Mouse (Mus musculus) lung, adult 2 months (tissue): ENCODE data around the gene Blmh. TPM values are rescaled to one million over a fixed set of nuclear protein-coding genes. Genes with fewer than 3 reads are reported as not detected.

Source experiments
- DNase-seq: peaks from one replicate; pipeline ENCODE4 v3.0.0; 2022
- H3K4me1 ChIP-seq: fragments of 200-500 bp; 2 replicates; pipeline ENCODE4 v1.6.1; 2011; ENCODE audit warnings: low read length; ENCODE audit not compliant: control insufficient read depth, insufficient read depth
- H3K4me3 ChIP-seq: fragments of 200-500 bp; replicated peaks from 2 replicates; pipeline ENCODE3; 2011; ENCODE audit warnings: low read depth, mild to moderate bottlenecking, control low read depth, low read length; ENCODE audit errors: extremely low read depth
- CTCF ChIP-seq: fragments of 200-500 bp; IDR thresholded peaks from 2 replicates; pipeline ENCODE4 v1.5.1; 2011; ENCODE audit warnings: mild to moderate bottlenecking, low read length, control low read depth; ENCODE audit not compliant: insufficient read depth
- POLR2A ChIP-seq: fragments of 200-500 bp; IDR thresholded peaks from 2 replicates; pipeline ENCODE4 v1.6.1; 2011; ENCODE audit warnings: low read depth, mild to moderate bottlenecking, control low read depth, low read length, borderline replicate concordance; ENCODE audit errors: extremely low read depth
- WGBS: fragments of 180-500 bp; shearing (Covaris S2); methylation state at CpG from one replicate; pipeline ENCODE4 v1.1.7; 2018; 5-methylcytosine and 5-hydroxymethylcytosine counted together
- polyA plus RNA-seq: library from polyadenylated mRNA; depleted of rRNA; stranded (reverse); fragments of >200 nt; gene quantifications from 2 replicates; pipeline ENCODE4 v1.2.3, GENCODE M21; 2012; rRNA removed

Blmh gene
- polyA plus RNA-seq, result 10.4 and 20.1 TPM in 2 replicates

DNA sequence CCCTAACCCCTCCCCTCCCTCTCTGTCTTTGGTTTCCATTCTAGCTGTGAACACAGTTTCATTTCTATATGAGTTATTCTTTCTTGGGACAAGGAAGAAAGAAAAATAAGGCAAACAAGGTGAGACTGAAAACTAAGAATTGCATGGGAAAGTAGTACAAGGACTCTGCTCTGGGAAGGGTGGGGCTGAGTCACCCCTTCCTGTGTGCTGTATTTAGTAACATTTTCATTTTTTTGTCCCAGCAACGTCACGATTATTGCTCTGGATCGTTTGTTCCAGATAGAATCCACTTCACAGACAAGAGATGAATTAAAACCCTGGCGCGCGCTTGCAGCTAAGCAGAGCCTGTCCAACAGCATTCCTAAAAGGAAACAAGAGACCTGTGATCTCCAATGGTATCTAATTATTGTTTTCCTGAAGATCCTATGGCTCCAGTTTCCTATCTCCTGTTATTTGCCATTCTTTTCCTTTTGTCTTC lies at the start of gene Blmh:
TSS of gene Blmh (plus strand) at position 51 of the 478 bp plus-strand sequence.
- Histone ChIP-seq H3K4me1 (no peaks in the 10 kb centered on the region), H3K4me3 (no peak within 1 kb of the TSS)
- 15% methylated on average over 6 of the region's 6 CpGs for WGBS
- TF ChIP-seq POLR2A (no peak), CTCF (no peak)
- DNase-seq, result no peak

DNA sequence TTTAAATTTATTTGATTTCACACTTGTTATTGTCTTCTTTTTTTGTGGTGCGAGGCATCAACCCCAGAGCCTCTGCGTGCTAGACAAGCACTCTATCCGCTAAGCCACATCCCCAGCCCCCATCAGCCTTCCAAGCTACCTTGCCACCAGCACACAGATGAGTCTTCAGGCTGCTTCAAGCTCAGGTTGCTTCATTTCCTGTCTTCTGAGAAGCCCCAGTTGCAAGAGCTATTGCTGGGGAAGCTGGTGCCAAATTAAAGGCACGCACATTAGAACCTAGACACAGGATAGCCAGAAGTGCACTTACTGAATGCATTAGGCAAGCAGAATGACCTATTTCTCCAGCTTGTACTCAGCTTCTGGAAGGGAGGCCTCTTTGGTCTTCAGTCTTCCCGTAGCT lies 44.8 kb upstream of the Blmh start:
- H3K4me3 ChIP-seq, result no peak overlapping the region
- WGBS, result 73% methylated on average over 5 of the region's 5 CpGs
- no peak for TF ChIP-seq CTCF
- no peak for TF ChIP-seq POLR2A
- DNase-seq, result no peak
- peaks cover 6% of the 10 kb centered on the region for H3K4me1 ChIP-seq

DNA sequence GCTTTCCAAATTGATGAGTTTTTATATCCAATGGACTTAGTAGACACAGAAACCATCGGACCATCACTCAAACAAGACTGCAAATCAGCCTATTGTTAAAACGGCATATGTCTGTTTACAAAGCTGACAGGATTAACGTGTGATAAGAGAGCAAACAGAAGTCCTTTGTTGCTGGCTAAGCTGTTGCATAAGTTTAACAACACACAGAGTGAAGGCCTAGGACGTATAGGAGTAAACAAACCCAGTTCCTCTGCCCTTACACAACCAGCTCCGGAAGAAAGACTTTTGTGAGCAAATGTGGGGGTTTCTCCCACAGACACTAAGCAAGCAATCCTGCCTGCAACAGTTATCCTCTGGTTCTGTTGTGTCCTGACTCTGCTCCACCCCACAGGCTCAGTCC lies 40.2 kb upstream of the Blmh start:
- TF ChIP-seq CTCF, result no peak
- TF ChIP-seq POLR2A, result no peak
- Histone ChIP-seq H3K4me1 (peaks cover 5% of the 10 kb centered on the region), H3K4me3 (no peak overlapping the region)
- 21% methylated on average over 5 of the region's 5 CpGs for WGBS
- DNase-seq, result no peak

GRCm38 (mm10) chr11:76889339-76890164 lies 35.1 kb upstream of the Blmh start:
- TF ChIP-seq CTCF, result no peak
- TF ChIP-seq POLR2A, result no peak
- Histone ChIP-seq H3K4me1 (peaks cover 17% of the 10 kb centered on the region), H3K4me3 (no peak overlapping the region)
- DNase-seq, result no peak
- WGBS, result 30% methylated on average over 10 of the region's 10 CpGs

- no peak for DNase-seq
- Histone ChIP-seq H3K4me3 (no peak overlapping the region), H3K4me1 (peaks cover 15% of the 10 kb centered on the region)
- WGBS, result 63% methylated on average over 7 of the region's 7 CpGs
- TF ChIP-seq POLR2A (no peak), CTCF (no peak)
These were observed 33.4 kb upstream of the Blmh start for GRCm38 (mm10) chr11:76891171-76891570.

- TF ChIP-seq CTCF (no peak), POLR2A (no peak)
- H3K4me3 ChIP-seq, result no peak overlapping the region
- peaks cover 15% of the 10 kb centered on the region for H3K4me1 ChIP-seq
- WGBS, result 62% methylated on average over 4 of the region's 4 CpGs
- DNase-seq, result no peak
These were observed 32.8 kb upstream of the Blmh start for GRCm38 (mm10) chr11:76891738-76892349.

- peaks cover 18% of the 10 kb centered on the region for H3K4me1 ChIP-seq
- TF ChIP-seq CTCF, result no peak
- TF ChIP-seq POLR2A, result no peak
- DNase-seq, result no peak
- WGBS, result 40% methylated on average over 3 of the region's 3 CpGs
- H3K4me3 ChIP-seq, result no peak overlapping the region
These were observed 31.6 kb upstream of the Blmh start for GRCm38 (mm10) chr11:76892972-76893371.

- peaks cover 23% of the 10 kb centered on the region for H3K4me1 ChIP-seq
- DNase-seq, result peak; percentile 40
- 0 out of 2 replicates have a peak, but pooled peaks have one; percentile 12 for TF ChIP-seq POLR2A
- TF ChIP-seq CTCF, result no peak
- H3K4me3 ChIP-seq, result no peak overlapping the region
- WGBS, result 5% methylated on average over 4 of the region's 4 CpGs
These were observed 31.0 kb upstream of the Blmh start for GRCm38 (mm10) chr11:76893570-76893969.

- no peak for DNase-seq
- Histone ChIP-seq H3K4me3 (no peak overlapping the region), H3K4me1 (peaks cover 23% of the 10 kb centered on the region)
- TF ChIP-seq CTCF (peak; percentile 75), POLR2A (no peak)
- 15% methylated on average over 5 of the region's 5 CpGs for WGBS
These were observed 30.4 kb upstream of the Blmh start for GRCm38 (mm10) chr11:76894240-76894639.
